Mouse (Mus musculus): Measurements from ENCODE around the gene Pdha2.

- TF ChIP-seq CTCF (IDR thresholded peaks at IDR 0.05) (no peak), POLR2A (IDR thresholded peaks at IDR 0.05; ENCODE audit: insufficient read depth, low read depth, low read length) (no peak), EP300 (IDR thresholded peaks at IDR 0.05; ENCODE audit: insufficient read depth, low read depth, low read length) (no peak)
Measured at GRCm38 (mm10) chr3:141216237-141216636, 4.1 kb upstream of the Pdha2 start.

All from heart, adult 2 months (tissue).